Mouse (Mus musculus) hindbrain, postnatal 0 days (tissue): Measurements from ENCODE around the gene Kdm4b. TPM values are rescaled to one million over a fixed set of nuclear protein-coding genes. Genes with fewer than 3 reads are reported as not detected.

Experiments used
- ATAC-seq: fragments of 200-750 bp; cut with Nextera tagmentation; 2 replicates; pipeline ENCODE4 v1.8.0; 2017; ENCODE audit warnings: mild to moderate bottlenecking, moderate TSS enrichment, moderate library complexity
- DNase-seq: peaks from one replicate; pipeline ENCODE4 v3.0.0-alpha.2; 2015; ENCODE audit warnings: low spot score
- H3K27ac ChIP-seq: fragments of 300-500 bp; sonication (generic); 2 replicates; pipeline ENCODE4 v1.5.1; 2014; ENCODE audit warnings: mild to moderate bottlenecking
- H3K27me3 ChIP-seq: fragments of 300-500 bp; sonication (generic); 2 replicates; pipeline ENCODE4 v1.6.1; 2014; ENCODE audit warnings: low read length, mixed read lengths; ENCODE audit not compliant: insufficient read depth
- H3K36me3 ChIP-seq: fragments of 300-500 bp; sonication (generic); 2 replicates; pipeline ENCODE4 v1.6.1; 2014; ENCODE audit warnings: low read length, mixed read lengths; ENCODE audit not compliant: insufficient read depth
- H3K4me1 ChIP-seq: fragments of 300-500 bp; sonication (generic); 2 replicates; pipeline ENCODE4 v1.6.1; 2014; ENCODE audit warnings: antibody characterized with exemption, low read length, mixed read lengths; ENCODE audit not compliant: insufficient read depth
- H3K4me2 ChIP-seq: fragments of 300-500 bp; sonication (generic); 2 replicates; pipeline ENCODE4 v1.6.1; 2014; ENCODE audit warnings: low read depth, mild to moderate bottlenecking, low read length, moderate library complexity, mixed read lengths
- H3K4me3 ChIP-seq: fragments of 300-500 bp; sonication (generic); 2 replicates; pipeline ENCODE4 v1.5.1; 2014; ENCODE audit warnings: low read length
- H3K9ac ChIP-seq: fragments of 300-500 bp; sonication (generic); replicated peaks from 2 replicates; pipeline ENCODE4 v1.6.1; 2014; ENCODE audit warnings: mild to moderate bottlenecking, low read length, moderate library complexity, mixed read lengths
- H3K9me3 ChIP-seq: fragments of 300-500 bp; sonication (generic); 2 replicates; pipeline ENCODE4 v1.6.1; 2016; ENCODE audit warnings: low read length, mixed read lengths
- CTCF ChIP-seq: IDR thresholded peaks from 2 replicates; pipeline ENCODE4 v1.5.1; 2016; ENCODE audit warnings: antibody characterized with exemption, control low read depth, low read depth
- WGBS: fragments of 180-500 bp; shearing (Covaris S2); extraction: QIAGEN DNeasy Blood & Tissue Kit; methylation state at CpG from one replicate; pipeline ENCODE4 v1.1.7; 2014; 5-methylcytosine and 5-hydroxymethylcytosine counted together
- polyA plus RNA-seq: library from polyadenylated mRNA; unstranded; fragments of >200 nt; fragmentation: Nextera tagmentation; extraction: Ambion mirVana; gene quantifications from 2 replicates; pipeline ENCODE4 v1.2.1, GENCODE M21; 2015
- total RNA-seq: library from RNA; depleted of rRNA; stranded (reverse); fragments of >200 nt; gene quantifications from 2 replicates; pipeline ENCODE4 v1.2.3, GENCODE M21; 2014

The Kdm4b gene
- total and polyA plus RNA-seq, 2 experiments from 2014 or later = 42.5 to 144 TPM

DNA sequence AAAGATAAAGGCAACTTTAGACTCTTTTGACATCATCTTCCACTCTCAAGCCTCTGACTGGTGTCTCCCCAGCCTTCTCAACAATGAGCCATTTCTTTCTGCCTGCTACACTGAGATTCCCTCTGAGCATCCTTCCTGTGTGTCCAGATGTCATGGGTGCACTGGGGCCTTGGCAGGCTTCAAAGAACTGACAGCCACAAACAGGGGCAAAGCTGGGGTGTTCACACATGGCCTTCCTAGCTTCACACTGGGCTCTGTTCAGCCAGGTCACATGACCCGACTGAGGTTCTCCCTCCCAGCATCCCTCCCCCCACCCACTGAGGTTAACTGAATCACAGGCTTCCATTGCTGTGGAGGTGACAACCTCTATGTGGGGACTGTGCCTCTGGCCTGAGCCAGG, 29.7 kb upstream of the Kdm4b start:
- Histone ChIP-seq H3K4me3 (no peak overlapping the region), H3K36me3 (no peaks in the 10 kb centered on the region), H3K27ac (no peak overlapping the region), H3K4me2 (no peak overlapping the region), H3K27me3 (no peaks in the 10 kb centered on the region), H3K9me3 (no peaks in the 10 kb centered on the region), H3K9ac (no peak overlapping the region), H3K4me1 (no peaks in the 10 kb centered on the region)
- WGBS = 65% methylated on average over 1 of the region's 1 CpGs
- DNase-seq = no peak
- no peak for TF ChIP-seq CTCF
- ATAC-seq = no peak

DNA sequence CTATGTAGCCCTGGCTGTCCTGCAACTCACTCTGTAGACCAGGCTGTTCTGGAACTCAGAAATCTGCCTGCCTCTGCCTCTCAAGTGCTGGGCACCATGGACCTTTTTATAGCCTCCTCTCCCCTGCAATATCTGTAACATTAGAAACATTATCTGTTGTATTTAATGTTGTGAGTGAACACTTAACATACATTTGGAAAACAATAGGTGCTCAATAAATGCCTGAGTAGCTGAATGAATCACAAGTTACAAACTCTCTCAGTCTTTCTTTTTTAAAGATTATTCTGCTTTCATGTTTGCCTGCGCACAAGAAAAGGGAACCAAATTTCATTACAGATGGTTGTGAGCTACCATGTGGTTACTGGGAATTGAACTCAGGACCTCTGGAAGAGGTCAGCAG, 27.6 kb upstream of the Kdm4b start:
- Histone ChIP-seq H3K27me3 (no peaks in the 10 kb centered on the region), H3K4me3 (no peak overlapping the region), H3K36me3 (no peaks in the 10 kb centered on the region), H3K4me1 (no peaks in the 10 kb centered on the region; the same call in 1 of the 2 replicates), H3K4me2 (no peak overlapping the region), H3K9me3 (no peaks in the 10 kb centered on the region), H3K9ac (no peak overlapping the region), H3K27ac (no peak overlapping the region)
- ATAC-seq (no peak), DNase-seq (no peak)
- 100% methylated on average over 1 of the region's 1 CpGs for WGBS
- no peak for TF ChIP-seq CTCF

DNA sequence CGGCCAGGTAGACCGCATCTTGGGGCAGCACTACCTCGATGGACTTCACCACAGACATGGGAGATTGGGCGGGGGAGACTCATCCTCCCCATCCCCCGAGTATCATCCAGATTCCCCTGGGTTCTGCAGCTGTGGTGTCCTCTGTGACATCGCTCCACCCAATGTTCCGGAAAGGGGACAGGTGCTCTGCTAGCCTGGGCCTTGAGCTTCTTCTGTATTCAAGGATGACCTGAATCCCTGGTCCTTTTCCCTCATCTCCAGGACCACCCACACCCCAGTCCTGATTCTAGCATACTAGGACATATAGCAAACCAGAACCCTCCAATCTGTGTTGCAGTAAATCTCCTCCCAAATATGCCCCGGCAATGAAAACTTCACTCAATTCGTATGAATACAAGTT, 25.7 kb upstream of the Kdm4b start, which contains the start of gene Arrdc5:
Gene Arrdc5, minus strand, starts transcription at position 101 of the 400 bp plus-strand sequence.
- Histone ChIP-seq H3K9me3 (no peaks in the 10 kb centered on the region), H3K4me3 (no peak within 1 kb of the TSS), H3K9ac (no peak within 1 kb of the TSS), H3K36me3 (no peaks in the 10 kb centered on the region), H3K4me1 (no peaks in the 10 kb centered on the region; the same call in 1 of the 2 replicates), H3K27ac (no peak within 1 kb of the TSS), H3K4me2 (no peak within 1 kb of the TSS), H3K27me3 (no peaks in the 10 kb centered on the region)
- DNase-seq (no peak), ATAC-seq (no peak)
- no peak for TF ChIP-seq CTCF
- WGBS = 92% methylated on average over 9 of the region's 9 CpGs

DNA sequence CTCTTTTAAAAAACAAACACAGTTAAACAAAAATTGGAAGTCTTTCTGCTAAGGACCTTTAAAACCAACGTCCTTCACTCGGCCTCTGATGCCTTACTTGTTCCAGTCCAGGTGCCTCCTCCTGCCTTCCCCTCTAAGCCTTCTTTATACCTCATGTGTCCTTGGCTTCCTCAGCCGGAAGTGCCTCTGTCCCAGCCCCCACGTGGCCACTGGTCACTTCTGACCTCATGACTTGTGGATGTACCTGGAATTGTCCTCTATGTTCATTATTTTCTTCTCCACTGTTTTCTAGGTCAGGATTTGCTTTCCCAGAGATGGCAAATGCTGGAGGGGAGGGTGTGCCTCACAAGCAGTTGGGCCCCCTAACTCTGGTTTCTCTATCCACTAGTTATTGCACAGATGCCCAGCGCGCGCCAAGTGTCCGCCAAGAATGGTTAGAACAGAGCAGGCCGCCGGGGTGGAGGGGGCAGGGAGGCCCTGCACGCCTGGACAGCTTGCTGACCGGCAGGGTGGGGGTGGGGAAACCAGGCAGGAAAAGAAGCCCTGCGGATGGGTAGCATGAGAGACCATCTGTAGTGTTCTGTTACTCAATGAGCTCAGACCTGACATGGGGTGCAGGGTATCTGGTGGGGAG, 23.4 kb upstream of the Kdm4b start:
- Histone ChIP-seq H3K4me2 (no peak overlapping the region), H3K9ac (no peak overlapping the region), H3K27me3 (no peaks in the 10 kb centered on the region), H3K27ac (peak overlapping the region; percentile 3; the same call in 1 of the 2 replicates), H3K9me3 (no peaks in the 10 kb centered on the region), H3K4me1 (no peaks in the 10 kb centered on the region; the same call in 1 of the 2 replicates), H3K4me3 (no peak overlapping the region), H3K36me3 (no peaks in the 10 kb centered on the region)
- DNase-seq (no peak), ATAC-seq (peak; percentile 22; the same call in 1 of the 2 replicates)
- no peak for TF ChIP-seq CTCF
- WGBS = 20% methylated on average over 13 of the region's 13 CpGs

DNA sequence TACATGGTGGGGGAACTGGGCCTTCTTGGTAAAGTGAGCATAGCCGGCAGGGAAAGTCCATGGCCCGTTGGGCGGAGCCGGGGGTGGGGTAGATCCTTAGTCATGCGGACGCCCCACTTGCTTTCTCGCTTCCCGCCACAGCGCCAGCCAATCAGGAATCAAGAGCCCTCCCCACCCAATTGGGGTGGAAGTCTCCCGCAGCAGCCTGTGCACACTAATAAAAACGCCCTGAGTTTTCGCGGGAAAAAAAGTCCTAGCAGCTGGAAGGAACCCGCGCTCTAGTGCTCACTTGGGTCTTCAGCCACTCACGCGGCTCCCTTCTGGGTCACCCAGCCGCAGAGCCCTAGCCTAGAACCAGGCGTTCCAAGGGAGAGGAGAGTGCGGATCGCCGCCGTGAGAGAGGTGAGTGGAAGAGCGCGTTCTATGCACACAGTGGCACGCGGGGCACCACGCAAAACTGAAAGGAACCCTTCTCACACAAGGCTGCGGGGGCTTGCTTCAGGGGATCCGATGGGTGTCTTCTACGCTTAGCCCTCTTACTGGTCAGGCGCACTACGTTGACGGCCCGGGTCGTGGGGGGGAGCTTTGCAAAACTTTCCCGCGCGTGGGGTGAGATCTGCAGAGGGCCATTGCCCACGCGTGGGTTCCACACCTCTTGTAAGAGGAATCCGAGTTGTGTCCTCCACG, 22.6 kb upstream of the Kdm4b start, which contains the start of gene Uhrf1:
Gene Uhrf1, plus strand, starts transcription at position 162 of the 687 bp plus-strand sequence.
- Histone ChIP-seq H3K36me3 (no peaks in the 10 kb centered on the region), H3K9me3 (no peaks in the 10 kb centered on the region), H3K27ac (peak within 1 kb of the TSS; percentile 76), H3K9ac (peak within 1 kb of the TSS; percentile 46), H3K27me3 (no peaks in the 10 kb centered on the region), H3K4me3 (peak within 1 kb of the TSS; percentile 74), H3K4me1 (no peaks in the 10 kb centered on the region; the same call in 1 of the 2 replicates), H3K4me2 (peak within 1 kb of the TSS; percentile 96)
- ATAC-seq = peak; percentile 58
- TF ChIP-seq CTCF = no peak
- WGBS = under 1% methylated on average over 43 of the region's 43 CpGs
- DNase-seq = peak; percentile 74

DNA sequence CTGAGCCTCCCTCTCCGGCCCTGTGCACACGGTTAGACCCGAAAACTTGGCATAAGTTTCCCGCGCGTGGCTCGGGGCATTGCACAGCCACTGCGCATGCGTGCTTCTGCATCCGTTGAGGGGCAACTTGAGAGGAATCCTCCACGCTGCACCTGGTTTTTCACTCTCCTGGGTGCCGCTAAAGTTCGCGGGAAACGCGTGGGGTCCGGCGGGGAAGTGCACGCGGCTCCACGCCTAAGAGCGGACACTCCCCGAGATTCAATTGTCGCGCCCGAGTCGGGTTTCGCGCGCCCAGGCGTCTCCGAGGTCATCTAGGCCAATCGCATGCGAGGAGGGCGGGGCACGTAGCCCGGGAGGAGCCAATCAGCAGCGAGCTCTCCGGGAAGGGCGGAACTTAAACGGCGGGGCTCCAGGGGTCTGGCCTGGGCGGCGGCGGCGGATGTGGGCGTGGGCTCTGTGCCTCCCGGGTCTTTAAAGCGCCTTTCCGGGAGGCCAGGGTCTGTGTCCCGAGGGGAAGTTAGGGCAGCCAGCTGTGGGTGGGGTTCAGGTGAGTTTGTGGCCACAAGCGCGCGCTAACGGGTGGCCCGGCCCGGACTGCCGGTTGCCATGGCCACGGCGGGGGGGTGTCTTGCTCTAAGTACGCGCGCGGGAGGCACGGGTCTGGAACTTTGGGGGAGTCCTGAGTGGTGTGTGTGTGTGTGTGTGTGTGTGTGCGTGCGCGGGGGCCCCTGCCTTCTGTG, 21.8 kb upstream of the Kdm4b start:
- Histone ChIP-seq H3K27ac (peak overlapping the region; percentile 76; the same call in 1 of the 2 replicates), H3K9me3 (no peaks in the 10 kb centered on the region), H3K4me3 (peak overlapping the region; percentile 74), H3K9ac (peak overlapping the region; percentile 46), H3K36me3 (no peaks in the 10 kb centered on the region), H3K27me3 (no peaks in the 10 kb centered on the region), H3K4me2 (peak overlapping the region; percentile 96), H3K4me1 (no peaks in the 10 kb centered on the region; the same call in 1 of the 2 replicates)
- DNase-seq = peak; percentile 97
- no peak for TF ChIP-seq CTCF
- under 1% methylated on average over 64 of the region's 68 CpGs for WGBS
- peak; percentile 96 for ATAC-seq
